Mouse (Mus musculus): ENCODE data around the gene Acp1. TPM values are rescaled to one million over a fixed set of nuclear protein-coding genes. Genes with fewer than 3 reads are reported as not detected.

The Acp1 gene
- polyA plus RNA-seq (2012; rRNA removed): 9.0 and 31.6 TPM in 2 replicates

- no peak for DNase-seq (ENCODE audit: low read depth)
Observed at GRCm38 (mm10) chr12:30911261-30912047, at the start of gene Acp1, which contains the start of gene Sh3yl1. TSS of gene Acp1 (minus strand) at chr12:30911589. TSS of gene Sh3yl1 (plus strand) at chr12:30911668.

DNA sequence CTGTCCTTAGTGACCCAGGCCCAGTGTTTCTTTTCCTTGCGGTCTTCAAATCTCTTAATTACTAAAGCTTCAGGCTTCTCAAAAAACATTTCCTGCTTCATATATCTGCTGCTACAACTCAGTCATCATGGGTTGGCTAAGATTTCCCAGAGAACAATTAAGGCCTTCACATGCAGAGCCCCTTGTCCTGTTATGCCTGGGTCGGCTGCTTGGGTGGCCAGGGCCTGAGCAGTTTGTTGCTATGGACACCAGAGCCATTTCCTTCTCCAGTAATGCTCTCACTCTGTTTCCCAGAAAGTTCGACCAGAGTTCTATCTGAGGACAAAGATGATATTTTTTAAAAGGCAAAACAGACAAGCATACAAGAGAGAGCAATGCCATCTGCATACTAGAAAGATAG, 32.8 kb upstream of the Acp1 start:
- no peak for DNase-seq (ENCODE audit: low read depth)

GRCm38 (mm10) chr12:30943057-30943986, 31.9 kb upstream of the Acp1 start:
- DNase-seq (ENCODE audit: low read depth): no peak

GRCm38 (mm10) chr12:30936899-30937298, 25.5 kb upstream of the Acp1 start:
- no peak for DNase-seq (ENCODE audit: low read depth)

DNA sequence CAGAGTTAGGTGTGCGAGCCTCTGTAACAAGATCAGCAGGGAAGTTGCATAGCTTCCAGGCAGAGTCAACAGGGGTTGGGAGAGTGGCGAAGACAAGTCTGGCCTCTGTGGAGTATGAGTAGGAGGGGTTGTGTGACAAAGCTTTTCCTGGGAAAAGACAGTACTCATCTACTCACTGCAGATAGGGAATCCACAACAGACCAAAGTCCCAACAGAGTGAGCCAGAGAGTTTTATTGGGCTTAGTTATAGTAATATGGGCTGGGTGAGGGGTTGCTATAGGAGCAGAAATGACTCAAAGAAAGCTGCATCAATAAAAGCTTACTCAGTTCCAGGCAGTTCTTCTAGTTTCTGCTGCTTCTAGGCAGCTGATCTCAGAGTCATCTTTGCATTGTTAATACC, 21.9 kb upstream of the Acp1 start:
- no peak for DNase-seq (ENCODE audit: low read depth)

- DNase-seq (ENCODE audit: low read depth): no peak
Observed at GRCm38 (mm10) chr12:30928182-30928581, 16.8 kb upstream of the Acp1 start.

DNA sequence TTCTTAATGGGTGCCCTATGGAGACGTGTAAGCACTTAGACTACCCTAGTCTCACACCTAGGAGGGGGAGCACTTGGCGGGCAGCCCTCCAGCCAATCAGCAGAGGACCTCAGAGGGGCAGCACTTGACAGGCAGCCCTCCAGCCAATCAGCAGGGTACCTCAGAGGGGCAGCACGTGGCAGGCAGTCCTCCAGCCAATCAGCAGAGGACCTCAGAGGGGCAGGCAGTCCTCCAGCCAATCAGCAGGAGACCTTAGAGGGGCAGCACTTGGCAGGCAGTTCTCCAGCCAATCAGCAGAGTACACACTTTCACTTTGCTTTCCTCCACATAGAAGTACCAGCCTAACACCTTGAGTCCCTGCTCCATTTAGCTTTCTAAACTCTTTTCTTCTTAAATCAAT, 11.0 kb upstream of the Acp1 start:
- DNase-seq (ENCODE audit: low read depth): no peak

DNA sequence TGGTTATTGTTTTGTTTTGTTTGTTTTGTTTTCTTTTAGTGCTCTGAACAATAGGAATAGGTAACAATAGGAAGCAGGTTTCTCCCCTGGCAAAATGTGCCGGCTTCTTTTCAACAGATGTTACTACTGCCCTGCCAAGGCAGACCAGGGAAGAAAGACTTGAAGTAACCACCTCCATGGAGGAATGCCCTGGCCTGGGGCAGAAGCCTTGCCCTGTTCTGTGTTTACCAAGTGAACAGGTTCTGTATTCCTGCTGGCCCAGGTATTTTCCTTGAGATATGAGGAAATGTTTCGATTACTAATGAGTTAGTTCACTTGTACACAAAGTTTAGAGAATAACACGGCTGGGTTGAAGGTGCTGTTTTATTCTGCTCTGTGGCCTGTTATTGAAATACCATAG, 1.5 kb upstream of the Acp1 start:
- no peak for DNase-seq (ENCODE audit: low read depth)

DNA sequence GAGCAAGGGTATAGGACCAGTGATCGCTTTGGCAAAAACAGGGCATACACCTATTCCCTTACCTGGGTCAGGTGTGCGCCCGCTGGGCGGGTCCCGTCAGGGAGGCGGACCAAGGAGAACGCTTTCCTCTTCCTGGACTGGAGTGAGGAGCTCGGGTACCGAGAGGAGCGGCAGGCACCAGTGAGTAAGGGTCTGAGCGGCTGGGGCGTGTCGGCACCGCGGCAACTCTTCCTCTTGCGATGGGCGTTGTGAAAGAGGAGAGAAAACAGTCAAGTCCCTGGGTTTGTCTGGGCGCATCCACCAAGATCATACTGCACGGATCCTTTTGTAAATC, 626 bp upstream of the Acp1 start:
- DNase-seq (ENCODE audit: low read depth): no peak

DNA sequence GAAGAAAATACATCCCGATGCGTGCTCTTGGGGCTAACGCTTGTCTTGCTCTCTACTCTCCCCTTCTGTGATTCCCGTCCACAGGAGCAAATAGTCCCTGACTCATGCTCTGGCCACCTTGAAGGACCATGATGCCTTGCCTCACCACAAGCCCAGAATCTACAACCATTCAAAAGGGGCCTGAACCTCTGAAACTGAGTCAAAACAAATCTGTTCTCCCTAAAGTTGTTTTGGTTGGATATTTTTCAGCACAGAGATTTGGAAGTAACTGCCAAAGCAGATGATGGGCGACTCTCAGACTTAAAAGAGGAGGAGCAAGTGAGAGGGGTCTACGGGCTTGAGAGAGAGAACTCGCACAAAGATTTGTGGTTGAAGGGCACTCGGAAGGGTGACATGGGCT, 529 bp downstream of the Acp1 start:
- DNase-seq (ENCODE audit: low read depth): no peak

DNA sequence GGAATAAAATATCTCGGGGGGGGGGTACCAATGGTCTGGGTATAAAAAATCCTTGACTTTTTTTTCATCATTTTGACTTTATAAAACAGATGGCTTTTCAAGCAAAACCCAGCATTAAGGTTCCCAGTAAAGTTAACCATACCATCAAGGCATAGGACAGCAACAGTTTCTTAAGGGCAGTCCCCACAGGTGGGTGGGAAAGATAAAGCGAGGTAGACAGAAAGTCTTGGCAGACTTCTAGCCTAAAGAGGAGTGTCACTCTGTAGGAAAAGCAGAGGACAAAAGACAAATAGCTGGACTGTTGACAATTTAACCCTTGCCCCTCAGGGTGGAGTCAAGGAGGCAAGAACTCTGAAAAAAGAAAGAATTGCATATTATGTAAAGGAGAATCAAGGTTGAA, 1.5 kb downstream of the Acp1 start:
- DNase-seq (ENCODE audit: low read depth): no peak

GRCm38 (mm10) chr12:30908658-30909057, 2.7 kb downstream of the Acp1 start:
- no peak for DNase-seq (ENCODE audit: low read depth)

DNA sequence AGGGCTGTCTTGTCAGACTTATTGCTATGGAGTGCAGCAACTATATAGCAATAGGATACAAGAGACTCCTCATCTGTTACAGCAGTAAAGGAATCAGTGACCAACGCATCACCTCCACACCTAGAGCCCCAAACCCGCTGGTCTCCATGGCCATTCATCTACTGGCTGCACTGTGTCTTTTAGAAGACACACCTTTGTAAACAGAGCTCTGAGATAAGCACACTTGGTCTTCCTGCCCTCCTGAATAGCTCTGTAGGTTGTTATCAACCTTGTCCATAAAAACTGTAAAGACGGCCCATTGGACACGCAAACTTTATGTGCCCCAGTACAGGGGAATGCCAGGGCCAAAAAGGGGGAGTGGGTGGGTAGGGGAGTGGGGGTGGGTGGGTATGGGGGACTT, 14.3 kb downstream of the Acp1 start:
- DNase-seq (ENCODE audit: low read depth): no peak

DNA sequence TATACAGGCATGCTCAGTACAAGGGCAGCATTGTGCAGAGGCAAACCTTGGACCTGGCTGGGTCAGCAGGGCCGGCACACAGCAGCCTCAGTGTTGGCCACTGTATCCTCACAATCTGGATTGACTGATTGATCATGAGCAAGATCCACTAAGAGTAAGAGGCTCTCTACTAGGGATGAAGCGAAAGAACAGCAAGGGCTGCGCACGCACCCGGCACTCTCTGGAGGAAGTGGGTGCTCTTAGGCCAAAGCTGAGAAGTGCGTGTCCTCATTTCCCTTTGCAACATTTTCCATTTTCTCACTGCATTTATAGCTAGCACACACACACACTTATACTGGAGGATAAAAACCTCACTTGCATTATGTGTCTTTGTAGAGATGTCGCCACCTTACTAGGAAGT, 20.0 kb downstream of the Acp1 start:
- no peak for DNase-seq (ENCODE audit: low read depth)

GRCm38 (mm10) chr12:30890067-30890466, 21.3 kb downstream of the Acp1 start:
- DNase-seq (ENCODE audit: low read depth): no peak

DNA sequence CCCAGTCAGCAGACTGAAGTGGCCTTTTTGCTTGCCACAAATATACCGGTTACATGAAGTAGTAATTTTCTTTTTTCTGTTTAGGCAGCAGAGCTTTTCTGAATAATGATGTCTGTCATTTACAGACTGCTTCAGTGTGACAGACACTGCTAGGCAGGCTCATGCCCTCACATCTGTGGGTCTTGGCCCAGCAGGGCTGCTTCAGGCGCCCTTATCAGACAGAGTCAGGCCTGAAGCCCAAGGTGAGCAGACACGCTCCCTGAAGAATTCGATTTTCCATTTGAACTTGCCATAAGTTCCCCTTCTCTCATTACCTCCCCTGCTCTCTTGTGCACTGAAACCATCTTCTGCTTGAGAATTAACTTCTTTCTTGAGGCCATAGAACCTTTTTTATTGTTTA, 23.4 kb downstream of the Acp1 start:
- no peak for DNase-seq (ENCODE audit: low read depth)

GRCm38 (mm10) chr12:30885891-30886290, 25.5 kb downstream of the Acp1 start:
- DNase-seq (ENCODE audit: low read depth): no peak

- no peak for DNase-seq (ENCODE audit: low read depth)
Observed at GRCm38 (mm10) chr12:30884622-30885230, 26.7 kb downstream of the Acp1 start.

- DNase-seq (ENCODE audit: low read depth): no peak
Observed at GRCm38 (mm10) chr12:30883986-30884621, 27.3 kb downstream of the Acp1 start, which contains the start of gene Alkal2. TSS of gene Alkal2 (plus strand) at chr12:30884322.

DNA sequence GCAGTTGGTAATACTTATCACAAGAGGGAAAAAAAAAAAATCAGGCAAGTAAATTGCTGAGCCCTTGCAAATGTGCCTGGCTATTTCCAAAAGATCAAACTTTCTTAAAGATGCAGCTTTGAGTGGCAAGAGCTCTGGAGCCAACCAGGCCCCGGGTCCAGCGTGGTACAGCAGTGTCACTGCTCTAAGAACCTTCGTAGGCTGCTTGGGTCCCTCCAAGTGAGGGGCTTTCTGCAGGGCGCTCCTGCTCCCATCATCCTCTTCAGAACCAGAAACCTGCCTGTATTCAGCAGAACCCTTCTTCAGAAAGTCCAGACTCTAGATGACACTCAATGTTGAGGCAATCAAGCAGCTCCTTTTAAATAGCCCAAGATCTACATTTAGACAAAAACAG, 27.8 kb downstream of the Acp1 start:
- no peak for DNase-seq (ENCODE audit: low read depth)

DNA sequence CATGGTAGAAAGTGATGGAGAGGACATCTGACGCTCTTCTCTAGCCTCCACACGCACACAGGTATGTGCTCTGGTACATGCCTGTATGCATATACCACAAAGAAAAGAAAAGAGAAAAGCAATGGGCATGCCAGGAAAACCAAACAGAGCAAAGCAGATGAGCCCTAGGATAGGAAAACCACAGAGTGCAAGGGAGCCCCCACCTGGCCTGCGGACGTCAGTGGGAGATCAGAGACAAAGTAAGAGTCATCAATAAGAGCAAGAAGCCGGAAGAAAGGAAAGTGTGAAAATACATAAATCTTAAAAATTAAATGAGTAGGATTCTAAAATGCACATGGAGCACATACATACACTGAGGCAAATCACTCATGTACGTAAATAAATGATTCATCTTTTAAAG, 31.9 kb downstream of the Acp1 start:
- no peak for DNase-seq (ENCODE audit: low read depth)

- DNase-seq (ENCODE audit: low read depth): no peak
Observed at GRCm38 (mm10) chr12:30865781-30866180, 45.6 kb downstream of the Acp1 start.
